Mouse (Mus musculus) testis, adult 2 months (tissue): ENCODE measurements at regions not wholly inside any gene's neighbourhood (a gene's known extent, or its start where the extent isn't known, plus 50 kb on each side); places are given as distances from the start of the nearest gene placed in this dataset.

Source experiments
- H3K27ac ChIP-seq: fragments of 200-500 bp; 2 replicates; pipeline ENCODE4 v1.5.1; 2012; ENCODE audit warnings: low read depth, low read length; ENCODE audit not compliant: control insufficient read depth, insufficient read depth
- H3K27me3 ChIP-seq: fragments of 200-500 bp; 2 replicates; pipeline ENCODE4 v1.6.1; 2012; ENCODE audit warnings: mild to moderate bottlenecking, low read length, moderate library complexity; ENCODE audit not compliant: control insufficient read depth, insufficient read depth
- H3K36me3 ChIP-seq: fragments of 200-500 bp; 2 replicates; pipeline ENCODE4 v1.6.1; 2012; ENCODE audit warnings: mild to moderate bottlenecking, low read length; ENCODE audit not compliant: control insufficient read depth, insufficient read depth
- H3K4me1 ChIP-seq: fragments of 200-500 bp; 2 replicates; pipeline ENCODE4 v1.6.1; 2012; ENCODE audit warnings: low read length; ENCODE audit not compliant: control insufficient read depth, insufficient read depth
- H3K4me3 ChIP-seq: fragments of 200-500 bp; 2 replicates; pipeline ENCODE4 v1.5.1; 2012; ENCODE audit warnings: low read depth, mild to moderate bottlenecking, low read length, moderate library complexity, mixed read lengths; ENCODE audit not compliant: control insufficient read depth
- CTCF ChIP-seq: fragments of 200-500 bp; IDR thresholded peaks from 2 replicates; pipeline ENCODE4 v1.5.1; 2012; ENCODE audit warnings: low read depth, mild to moderate bottlenecking, inconsistent platforms, low read length, moderate library complexity; ENCODE audit not compliant: control insufficient read depth, insufficient read depth, insufficient replicate concordance
- POLR2A ChIP-seq: fragments of 200-500 bp; IDR thresholded peaks from 2 replicates; pipeline ENCODE4 v1.6.1; 2012; ENCODE audit warnings: low read depth, mild to moderate bottlenecking, inconsistent platforms, low read length, moderate library complexity; ENCODE audit not compliant: control insufficient read depth

GRCm38 (mm10) chr5:111532446-111533035 lies 115.4 kb downstream of the Mn1 start:
- peaks cover 3% of the 10 kb centered on the region; the same call in 1 of the 2 replicates for H3K4me1 ChIP-seq
- no peak overlapping the region for H3K27ac ChIP-seq
- TF ChIP-seq CTCF (no peak), POLR2A (no peak)

GRCm38 (mm10) chr5:111535978-111536377 lies 118.8 kb downstream of the Mn1 start:
- peaks cover 3% of the 10 kb centered on the region for H3K4me1 ChIP-seq
- H3K4me3 ChIP-seq = no peak overlapping the region
- no peaks in the 10 kb centered on the region for H3K27me3 ChIP-seq
- no peaks in the 10 kb centered on the region for H3K36me3 ChIP-seq
- TF ChIP-seq CTCF (no peak), POLR2A (no peak)
- no peak overlapping the region for H3K27ac ChIP-seq

More at GRCm38 (mm10) chr5:111532446-111533035, 115.4 kb downstream of the Mn1 start:
- Histone ChIP-seq H3K27me3 (no peaks in the 10 kb centered on the region), H3K36me3 (no peaks in the 10 kb centered on the region), H3K4me3 (no peak overlapping the region)

GRCm38 (mm10) chr5:111538560-111539450 lies 121.6 kb downstream of the Mn1 start:
- H3K27ac ChIP-seq = no peak overlapping the region

GRCm38 (mm10) chr5:111540486-111540885 lies 123.3 kb downstream of the Mn1 start:
- H3K4me3 ChIP-seq = no peak overlapping the region
- H3K4me1 ChIP-seq = no peaks in the 10 kb centered on the region; the same call in 1 of the 2 replicates
- no peak for TF ChIP-seq POLR2A
- no peak for TF ChIP-seq CTCF
- no peaks in the 10 kb centered on the region for H3K27me3 ChIP-seq
- no peak overlapping the region for H3K27ac ChIP-seq
- no peaks in the 10 kb centered on the region for H3K36me3 ChIP-seq

More at GRCm38 (mm10) chr5:111538560-111539450, 121.6 kb downstream of the Mn1 start:
- no peaks in the 10 kb centered on the region for H3K27me3 ChIP-seq
- no peak for TF ChIP-seq POLR2A
- TF ChIP-seq CTCF = no peak
- H3K4me3 ChIP-seq = no peak overlapping the region
- no peaks in the 10 kb centered on the region; the same call in 1 of the 2 replicates for H3K4me1 ChIP-seq
- H3K36me3 ChIP-seq = no peaks in the 10 kb centered on the region

GRCm38 (mm10) chr5:111542077-111542476 lies 124.9 kb downstream of the Mn1 start:
- Histone ChIP-seq H3K4me1 (no peaks in the 10 kb centered on the region; the same call in 1 of the 2 replicates), H3K27me3 (no peaks in the 10 kb centered on the region), H3K36me3 (no peaks in the 10 kb centered on the region), H3K27ac (no peak overlapping the region), H3K4me3 (no peak overlapping the region)
- TF ChIP-seq CTCF (no peak), POLR2A (no peak)

GRCm38 (mm10) chr5:111543721-111544495 lies 126.7 kb downstream of the Mn1 start:
- H3K27ac ChIP-seq = no peak overlapping the region
- no peaks in the 10 kb centered on the region for H3K36me3 ChIP-seq
- H3K4me3 ChIP-seq = no peak overlapping the region
- no peaks in the 10 kb centered on the region; the same call in 1 of the 2 replicates for H3K4me1 ChIP-seq
- no peaks in the 10 kb centered on the region for H3K27me3 ChIP-seq
- no peak for TF ChIP-seq POLR2A
- no peak for TF ChIP-seq CTCF
